Mouse (Mus musculus): ENCODE measurements around the gene Kpna6. TPM values are rescaled to one million over a fixed set of nuclear protein-coding genes. Genes with fewer than 3 reads are reported as not detected.
A peak's percentile ranks its signal among the peaks of the same experiment; 100 is the strongest.

The Kpna6 gene
- polyA plus RNA-seq, 1 experiment: 55.3 TPM

DNA sequence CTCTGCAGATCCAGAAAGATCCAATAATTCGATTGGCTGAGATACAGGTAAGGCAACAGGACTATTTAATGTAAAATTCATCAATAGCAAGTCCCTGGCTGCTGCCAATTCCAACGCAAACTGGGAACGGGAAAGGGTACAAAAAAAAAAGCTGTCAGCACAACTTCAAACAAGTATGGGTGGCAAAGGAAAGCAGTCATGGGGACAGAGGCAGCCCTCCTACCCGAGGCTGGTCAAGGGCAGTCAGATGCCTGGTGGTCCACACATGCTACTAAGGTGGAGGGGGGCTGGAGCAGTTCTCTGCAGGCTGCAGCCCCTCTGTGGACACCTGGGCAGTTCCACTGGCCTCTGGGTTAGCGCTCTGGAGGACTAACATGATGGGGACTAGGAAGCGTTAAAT, 46.5 kb downstream of the Kpna6 start:
- DNase-seq: no peak
- H3K4me3 ChIP-seq (replicated peaks; ENCODE audit: insufficient read depth, low read depth, low read length): no peak overlapping the region
- WGBS: 67% methylated on average over 6 of the region's 6 CpGs
- no peak overlapping the region for H3K27ac ChIP-seq (ENCODE audit: insufficient read depth, low read length)
- peaks cover 8% of the 10 kb centered on the region; the same call in 1 of the 2 replicates for H3K4me1 ChIP-seq (ENCODE audit: control insufficient read depth, insufficient read depth, low read length)
- H3K27me3 ChIP-seq (ENCODE audit: control insufficient read depth, insufficient read depth, low read length): no peaks in the 10 kb centered on the region
- TF ChIP-seq POLR2A (IDR thresholded peaks at IDR 0.05; ENCODE audit: borderline replicate concordance, insufficient read depth, low read length): no peak
- no peak for TF ChIP-seq CTCF (IDR thresholded peaks at IDR 0.05; ENCODE audit: borderline replicate concordance, insufficient read depth, low read depth, low read length)

DNA sequence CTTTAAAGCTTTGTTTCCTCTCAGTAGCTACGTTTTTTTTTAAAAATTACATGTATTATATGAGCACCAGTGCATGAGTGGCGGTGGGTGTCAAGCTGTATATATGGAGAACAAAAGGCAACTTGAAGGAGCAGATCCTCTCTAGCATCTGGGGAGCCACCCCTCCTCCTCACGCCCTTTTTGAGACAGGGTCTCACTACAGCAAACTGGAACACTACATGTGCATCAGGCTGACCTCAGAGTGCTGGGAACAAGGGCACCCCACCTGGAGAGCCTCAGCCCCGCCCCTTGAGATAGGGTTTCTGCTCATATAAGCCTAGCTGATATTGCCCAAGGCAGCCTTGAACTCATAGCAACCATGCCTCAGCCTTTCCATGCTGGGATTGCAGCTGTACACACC, 47.1 kb downstream of the Kpna6 start:
- H3K4me1 ChIP-seq (ENCODE audit: control insufficient read depth, insufficient read depth, low read length): peaks cover 13% of the 10 kb centered on the region
- H3K27ac ChIP-seq (ENCODE audit: insufficient read depth, low read length): peak overlapping the region; percentile 83; the same call in 1 of the 2 replicates
- no peak for TF ChIP-seq CTCF (IDR thresholded peaks at IDR 0.05; ENCODE audit: borderline replicate concordance, insufficient read depth, low read depth, low read length)
- no peak for TF ChIP-seq POLR2A (IDR thresholded peaks at IDR 0.05; ENCODE audit: borderline replicate concordance, insufficient read depth, low read length)
- WGBS: 44% methylated on average over 4 of the region's 4 CpGs
- no peaks in the 10 kb centered on the region for H3K27me3 ChIP-seq (ENCODE audit: control insufficient read depth, insufficient read depth, low read length)
- no peak for DNase-seq
- H3K4me3 ChIP-seq (replicated peaks; ENCODE audit: insufficient read depth, low read depth, low read length): no peak overlapping the region

DNA sequence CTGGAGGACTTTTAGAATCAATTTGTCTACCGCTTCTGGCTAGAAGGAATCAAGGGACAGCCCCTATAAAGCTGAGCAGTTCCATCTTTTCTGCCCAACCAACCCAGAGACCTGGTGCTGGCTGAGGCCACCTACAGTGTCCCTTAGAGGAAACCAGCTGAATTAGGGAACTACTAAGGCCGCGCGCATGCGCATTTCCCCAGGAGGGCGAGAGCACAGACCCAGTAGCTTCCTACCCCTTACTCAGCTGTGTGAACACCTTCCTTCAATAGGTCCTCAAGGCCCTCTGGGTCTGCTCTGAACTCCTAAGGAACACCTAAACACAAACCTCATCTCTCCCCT, 47.6 kb downstream of the Kpna6 start:
- DNase-seq: peak; percentile 74 to 76
- 1% methylated on average over 6 of the region's 6 CpGs for WGBS
- Histone ChIP-seq H3K27ac (ENCODE audit: insufficient read depth, low read length) (peak overlapping the region; percentile 83), H3K4me1 (ENCODE audit: control insufficient read depth, insufficient read depth, low read length) (peaks cover 15% of the 10 kb centered on the region), H3K27me3 (ENCODE audit: control insufficient read depth, insufficient read depth, low read length) (no peaks in the 10 kb centered on the region), H3K4me3 (replicated peaks; ENCODE audit: insufficient read depth, low read depth, low read length) (peak overlapping the region; percentile 98)
- TF ChIP-seq CTCF (IDR thresholded peaks at IDR 0.05; ENCODE audit: borderline replicate concordance, insufficient read depth, low read depth, low read length) (no peak), POLR2A (IDR thresholded peaks at IDR 0.05; ENCODE audit: borderline replicate concordance, insufficient read depth, low read length) (peak; percentile 18; the same call in 1 of the 2 replicates)

DNA sequence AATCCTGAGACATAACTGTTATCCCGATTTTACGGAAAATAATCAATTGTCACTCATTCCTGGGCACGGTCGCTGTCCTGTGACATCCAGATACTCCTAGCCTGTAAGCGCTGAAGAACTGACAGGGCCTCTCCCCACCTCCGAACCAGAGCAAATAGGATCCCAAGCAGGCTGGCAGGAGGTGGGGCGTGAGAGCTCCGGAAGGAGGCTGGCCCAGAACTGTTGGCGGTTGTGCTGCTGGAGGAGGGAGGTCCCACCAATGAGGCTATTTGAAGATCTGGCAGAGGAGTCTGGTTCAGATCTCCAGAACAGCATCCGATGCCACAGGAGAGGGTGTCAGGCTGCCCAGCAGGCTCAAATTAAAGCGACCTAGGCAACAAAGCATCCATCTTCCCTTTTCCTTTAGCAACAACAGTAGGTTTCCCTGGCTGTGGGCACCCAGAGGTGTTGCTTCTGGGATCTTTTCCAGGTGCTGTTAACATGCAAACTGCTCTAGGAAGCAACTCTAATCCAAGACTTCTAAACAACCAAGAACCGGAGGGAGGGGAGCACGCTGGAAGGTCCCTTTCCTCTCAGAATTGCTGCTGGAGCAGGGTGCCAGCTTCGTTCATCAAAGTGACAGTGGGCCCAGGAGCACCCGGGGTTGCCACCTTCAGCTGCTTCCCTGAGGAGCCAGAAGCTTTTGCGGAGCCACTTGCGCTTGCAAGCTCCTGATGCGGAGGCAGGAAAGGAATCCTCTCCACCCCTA, 48.1 kb downstream of the Kpna6 start:
- Histone ChIP-seq H3K4me1 (ENCODE audit: control insufficient read depth, insufficient read depth, low read length) (peaks cover 15% of the 10 kb centered on the region), H3K27me3 (ENCODE audit: control insufficient read depth, insufficient read depth, low read length) (no peaks in the 10 kb centered on the region), H3K4me3 (replicated peaks; ENCODE audit: insufficient read depth, low read depth, low read length) (peak overlapping the region; percentile 98), H3K27ac (ENCODE audit: insufficient read depth, low read length) (peak overlapping the region; percentile 92)
- under 1% methylated on average over 18 of the region's 18 CpGs for WGBS
- DNase-seq: peak; percentile 91 to 97
- TF ChIP-seq CTCF (IDR thresholded peaks at IDR 0.05; ENCODE audit: borderline replicate concordance, insufficient read depth, low read depth, low read length) (no peak), POLR2A (IDR thresholded peaks at IDR 0.05; ENCODE audit: borderline replicate concordance, insufficient read depth, low read length) (peak; percentile 94; the same call in 1 of the 2 replicates)

DNA sequence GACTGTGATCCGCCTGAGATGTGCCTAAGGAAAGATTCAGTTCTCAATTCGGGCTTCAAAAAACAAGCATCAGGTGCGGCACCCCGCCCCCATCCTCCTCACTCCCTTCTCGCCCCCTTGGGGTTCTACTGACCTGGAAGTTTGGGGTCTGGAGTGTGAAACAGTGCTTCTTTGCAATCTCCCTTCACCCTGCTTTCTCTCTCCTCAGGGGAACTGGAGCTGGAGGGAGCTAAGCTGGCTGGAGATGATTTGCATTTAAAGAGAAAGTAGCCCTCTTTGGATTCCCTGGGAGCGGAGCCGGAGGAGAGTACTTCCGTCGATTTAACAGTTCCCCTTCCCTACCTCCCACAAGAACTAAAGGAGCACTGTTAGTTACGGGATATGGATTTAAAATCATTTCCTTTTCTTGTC, 48.9 kb downstream of the Kpna6 start, which contains the start of gene Ccdc28b:
Gene Ccdc28b, minus strand, starts transcription at position 267 of the 411 bp plus-strand sequence.
- Histone ChIP-seq H3K4me1 (ENCODE audit: control insufficient read depth, insufficient read depth, low read length) (peaks cover 18% of the 10 kb centered on the region), H3K27ac (ENCODE audit: insufficient read depth, low read length) (peak within 1 kb of the TSS; percentile 92), H3K27me3 (ENCODE audit: control insufficient read depth, insufficient read depth, low read length) (no peaks in the 10 kb centered on the region), H3K4me3 (replicated peaks; ENCODE audit: insufficient read depth, low read depth, low read length) (peak within 1 kb of the TSS; percentile 98)
- peak; percentile 74 to 77 for DNase-seq
- 0% methylated on average over 10 of the region's 10 CpGs for WGBS
- TF ChIP-seq CTCF (IDR thresholded peaks at IDR 0.05; ENCODE audit: borderline replicate concordance, insufficient read depth, low read depth, low read length) (no peak), POLR2A (IDR thresholded peaks at IDR 0.05; ENCODE audit: borderline replicate concordance, insufficient read depth, low read length) (peak; percentile 65; the same call in 1 of the 2 replicates)

DNA sequence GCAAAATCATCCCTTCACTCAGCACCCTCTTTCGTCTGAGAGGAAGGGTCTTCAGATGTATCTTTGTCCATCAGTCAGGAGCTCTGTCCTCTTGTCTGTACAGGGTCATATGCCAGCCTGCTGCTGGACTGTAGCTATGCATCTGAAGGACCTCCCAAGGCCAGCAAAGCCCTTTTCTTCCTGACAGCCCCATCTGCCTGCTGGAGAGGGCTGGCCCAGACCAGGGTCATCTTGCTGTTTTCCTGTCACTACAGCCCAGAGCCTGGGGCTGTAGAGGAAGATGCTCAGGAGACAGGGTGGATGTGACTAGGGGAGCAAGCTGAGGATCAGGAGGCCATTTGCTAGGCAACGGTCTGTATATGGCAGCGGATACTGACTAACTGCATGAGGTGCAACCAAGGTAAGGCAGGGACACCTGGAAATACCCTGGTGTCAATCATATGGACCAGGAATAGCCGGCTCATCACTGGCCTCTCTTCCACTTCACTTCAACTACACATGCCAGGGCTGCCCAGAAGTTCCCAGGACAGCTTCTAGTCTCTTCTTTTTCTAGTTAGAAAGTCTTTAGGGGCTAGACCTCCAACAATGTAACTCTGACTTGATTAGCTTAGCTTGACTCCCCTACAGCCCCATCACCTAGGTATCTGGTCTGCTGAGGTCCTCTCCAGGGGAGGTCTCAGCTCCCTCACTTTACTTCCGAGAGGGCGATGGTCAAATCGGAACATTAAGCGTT, 49.6 kb downstream of the Kpna6 start:
- H3K27me3 ChIP-seq (ENCODE audit: control insufficient read depth, insufficient read depth, low read length): no peaks in the 10 kb centered on the region
- H3K4me1 ChIP-seq (ENCODE audit: control insufficient read depth, insufficient read depth, low read length): peaks cover 18% of the 10 kb centered on the region
- DNase-seq: peak; percentile 54 to 64
- peak overlapping the region; percentile 98 for H3K4me3 ChIP-seq (replicated peaks; ENCODE audit: insufficient read depth, low read depth, low read length)
- peak; percentile 26; the same call in 1 of the 2 replicates for TF ChIP-seq POLR2A (IDR thresholded peaks at IDR 0.05; ENCODE audit: borderline replicate concordance, insufficient read depth, low read length)
- TF ChIP-seq CTCF (IDR thresholded peaks at IDR 0.05; ENCODE audit: borderline replicate concordance, insufficient read depth, low read depth, low read length): no peak
- peak overlapping the region; percentile 90 for H3K27ac ChIP-seq (ENCODE audit: insufficient read depth, low read length)
- WGBS: 4% methylated on average over 8 of the region's 8 CpGs

DNA sequence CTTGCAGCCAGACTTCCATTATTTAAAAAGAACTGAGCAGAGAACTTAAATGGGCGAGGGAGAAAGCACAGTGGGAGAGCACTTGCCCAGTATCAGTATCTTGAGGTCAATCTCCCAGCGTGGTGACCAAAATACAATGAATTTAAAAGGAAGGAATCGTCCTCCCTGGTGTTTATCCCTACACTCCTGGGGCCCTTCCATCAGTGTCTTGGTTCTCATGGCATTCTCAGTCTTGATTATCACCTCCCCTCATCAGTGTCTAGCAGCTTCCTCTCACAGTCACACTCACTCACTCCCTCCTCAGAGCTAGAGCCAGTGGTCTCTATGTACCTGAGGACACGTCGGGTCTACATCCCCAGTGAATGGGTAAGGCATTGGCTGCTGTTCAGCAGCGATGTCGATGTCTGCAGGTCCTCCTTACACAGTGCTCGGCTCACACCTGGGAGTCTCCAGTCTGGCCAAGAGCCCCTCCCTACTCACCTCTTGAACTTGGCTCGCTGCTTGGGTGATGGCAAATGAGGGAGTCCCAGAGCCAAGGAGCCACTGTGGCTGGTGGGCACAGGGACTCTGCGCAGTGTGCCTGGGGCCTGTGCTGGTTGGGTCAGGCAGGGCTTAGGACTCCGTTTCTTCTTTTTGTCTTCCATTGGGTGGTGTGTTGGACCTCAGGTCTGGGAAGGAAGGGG, 50.3 kb downstream of the Kpna6 start:
- H3K4me1 ChIP-seq (ENCODE audit: control insufficient read depth, insufficient read depth, low read length): peaks cover 18% of the 10 kb centered on the region
- H3K4me3 ChIP-seq (replicated peaks; ENCODE audit: insufficient read depth, low read depth, low read length): peak overlapping the region; percentile 98
- TF ChIP-seq CTCF (IDR thresholded peaks at IDR 0.05; ENCODE audit: borderline replicate concordance, insufficient read depth, low read depth, low read length) (no peak), POLR2A (IDR thresholded peaks at IDR 0.05; ENCODE audit: borderline replicate concordance, insufficient read depth, low read length) (0 out of 2 replicates have a peak, but pooled peaks have one; percentile 12)
- H3K27ac ChIP-seq (ENCODE audit: insufficient read depth, low read length): peak overlapping the region; percentile 90
- DNase-seq: peak in 1 of 2 experiments; percentile 71
- no peaks in the 10 kb centered on the region for H3K27me3 ChIP-seq (ENCODE audit: control insufficient read depth, insufficient read depth, low read length)
- WGBS: 8% methylated on average over 11 of the region's 11 CpGs

Data from cerebellum, adult 2 months (tissue).